Mouse (Mus musculus): ENCODE data around the gene Zcwpw1. TPM values are rescaled to one million over a fixed set of nuclear protein-coding genes. Genes with fewer than 3 reads are reported as not detected.

Gene Zcwpw1
- polyA plus RNA-seq, 1 experiment, result 6.1 TPM

DNA sequence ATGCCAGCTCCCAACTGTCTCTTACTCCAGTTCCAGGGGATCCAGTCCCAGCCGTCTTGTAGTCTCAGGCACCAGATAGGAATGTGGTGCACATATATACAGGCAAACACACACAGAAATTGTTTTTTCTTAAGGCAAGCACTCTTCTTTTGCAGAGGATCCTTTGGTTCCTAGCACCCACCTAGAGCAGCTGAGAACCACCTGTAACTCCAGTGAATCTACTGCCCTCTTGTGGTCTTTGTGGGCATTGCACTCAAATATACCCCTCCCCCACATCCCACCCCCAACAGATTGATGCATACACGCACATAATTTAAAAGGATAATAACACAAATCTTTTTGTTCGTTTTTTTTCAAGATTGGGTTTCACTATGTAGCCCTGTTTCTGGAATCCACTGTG is 21.3 kb upstream of the Zcwpw1 start:
- TF ChIP-seq POLR2A (IDR thresholded peaks at IDR 0.05; ENCODE audit: borderline replicate concordance, low read depth, low read length) (no peak), CTCF (IDR thresholded peaks at IDR 0.05; ENCODE audit: low read depth, low read length) (0 out of 2 replicates have a peak, but pooled peaks have one; percentile 12)

GRCm38 (mm10) chr5:137768475-137768874 is 19.1 kb upstream of the Zcwpw1 start:
- Histone ChIP-seq H3K4me3 (ENCODE audit: insufficient read depth, low read length) (no peak overlapping the region), H3K27ac (ENCODE audit: insufficient read depth, low read depth, low read length) (no peak overlapping the region), H3K4me1 (ENCODE audit: control insufficient read depth, insufficient read depth, low read length) (peaks cover 2% of the 10 kb centered on the region; the same call in 1 of the 2 replicates)
- no peak for TF ChIP-seq POLR2A (IDR thresholded peaks at IDR 0.05; ENCODE audit: borderline replicate concordance, low read depth, low read length)
- no peak for TF ChIP-seq CTCF (IDR thresholded peaks at IDR 0.05; ENCODE audit: low read depth, low read length)

More for the DNA sequence above, 21.3 kb upstream of the Zcwpw1 start:
- no peak overlapping the region for H3K4me3 ChIP-seq (ENCODE audit: insufficient read depth, low read length)
- no peak overlapping the region for H3K27ac ChIP-seq (ENCODE audit: insufficient read depth, low read depth, low read length)
- peaks cover 2% of the 10 kb centered on the region; the same call in 1 of the 2 replicates for H3K4me1 ChIP-seq (ENCODE audit: control insufficient read depth, insufficient read depth, low read length)

- TF ChIP-seq CTCF (IDR thresholded peaks at IDR 0.05; ENCODE audit: low read depth, low read length) (no peak), POLR2A (IDR thresholded peaks at IDR 0.05; ENCODE audit: borderline replicate concordance, low read depth, low read length) (no peak)
- Histone ChIP-seq H3K4me1 (ENCODE audit: control insufficient read depth, insufficient read depth, low read length) (peaks cover 2% of the 10 kb centered on the region; the same call in 1 of the 2 replicates), H3K27ac (ENCODE audit: insufficient read depth, low read depth, low read length) (no peak overlapping the region), H3K4me3 (ENCODE audit: insufficient read depth, low read length) (no peak overlapping the region)
Observed at GRCm38 (mm10) chr5:137770709-137771108, 16.9 kb upstream of the Zcwpw1 start.

DNA sequence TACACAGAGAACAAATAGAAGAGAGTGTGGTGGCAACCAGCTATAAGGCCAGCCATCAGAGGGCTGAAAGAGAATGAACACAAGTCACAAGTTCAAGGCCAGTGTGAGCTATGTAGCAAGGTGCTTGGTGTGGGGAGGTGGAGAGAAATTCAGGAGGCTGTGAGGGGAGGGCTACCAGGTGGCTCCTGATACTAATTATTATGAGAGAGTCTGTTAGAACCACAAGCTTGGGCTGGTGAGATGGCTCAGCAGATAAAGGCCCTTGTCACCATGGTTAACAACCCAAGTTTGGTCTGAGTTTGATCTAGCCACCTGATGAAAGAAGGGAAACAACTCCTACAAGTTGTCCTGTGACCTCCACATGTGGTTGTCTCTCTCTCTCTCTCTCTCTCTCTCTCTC is 14.8 kb upstream of the Zcwpw1 start:
- H3K4me3 ChIP-seq (ENCODE audit: insufficient read depth, low read length), result no peak overlapping the region
- TF ChIP-seq CTCF (IDR thresholded peaks at IDR 0.05; ENCODE audit: low read depth, low read length), result no peak
- no peak for TF ChIP-seq POLR2A (IDR thresholded peaks at IDR 0.05; ENCODE audit: borderline replicate concordance, low read depth, low read length)
- no peak overlapping the region for H3K27ac ChIP-seq (ENCODE audit: insufficient read depth, low read depth, low read length)
- peaks cover 16% of the 10 kb centered on the region for H3K4me1 ChIP-seq (ENCODE audit: control insufficient read depth, insufficient read depth, low read length)

GRCm38 (mm10) chr5:137775587-137776290 is 11.9 kb upstream of the Zcwpw1 start:
- no peak overlapping the region for H3K27ac ChIP-seq (ENCODE audit: insufficient read depth, low read depth, low read length)
- peaks cover 20% of the 10 kb centered on the region for H3K4me1 ChIP-seq (ENCODE audit: control insufficient read depth, insufficient read depth, low read length)
- no peak for TF ChIP-seq CTCF (IDR thresholded peaks at IDR 0.05; ENCODE audit: low read depth, low read length)
- H3K4me3 ChIP-seq (ENCODE audit: insufficient read depth, low read length), result no peak overlapping the region

DNA sequence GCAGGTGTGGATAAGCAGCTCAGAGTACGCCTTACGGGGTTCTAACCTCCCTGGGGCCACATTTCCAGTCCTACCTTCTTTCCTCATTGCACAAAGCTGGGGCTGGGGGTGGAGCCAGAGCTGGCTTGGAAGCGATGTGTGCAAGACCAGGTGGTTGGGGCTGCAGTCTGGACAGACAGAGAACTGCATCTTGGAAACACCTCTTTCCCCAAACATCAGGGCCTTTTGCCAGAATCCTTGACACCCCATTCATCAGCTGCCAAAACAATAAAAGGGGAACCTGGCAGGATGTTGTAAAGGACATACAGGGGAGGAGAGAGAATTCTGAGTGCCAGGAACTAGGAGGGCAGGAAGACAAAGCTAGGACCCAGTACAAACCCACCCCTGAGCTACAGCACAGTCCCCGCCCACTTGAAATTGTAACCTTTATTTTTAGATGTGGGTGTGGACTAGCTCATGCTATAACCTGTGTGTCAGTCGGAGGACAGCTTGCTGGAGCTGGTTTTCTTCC is 11.1 kb upstream of the Zcwpw1 start:
- H3K27ac ChIP-seq (ENCODE audit: insufficient read depth, low read depth, low read length), result no peak overlapping the region
- TF ChIP-seq CTCF (IDR thresholded peaks at IDR 0.05; ENCODE audit: low read depth, low read length), result no peak
- TF ChIP-seq POLR2A (IDR thresholded peaks at IDR 0.05; ENCODE audit: borderline replicate concordance, low read depth, low read length), result no peak
- peaks cover 20% of the 10 kb centered on the region for H3K4me1 ChIP-seq (ENCODE audit: control insufficient read depth, insufficient read depth, low read length)
- H3K4me3 ChIP-seq (ENCODE audit: insufficient read depth, low read length), result no peak overlapping the region

DNA sequence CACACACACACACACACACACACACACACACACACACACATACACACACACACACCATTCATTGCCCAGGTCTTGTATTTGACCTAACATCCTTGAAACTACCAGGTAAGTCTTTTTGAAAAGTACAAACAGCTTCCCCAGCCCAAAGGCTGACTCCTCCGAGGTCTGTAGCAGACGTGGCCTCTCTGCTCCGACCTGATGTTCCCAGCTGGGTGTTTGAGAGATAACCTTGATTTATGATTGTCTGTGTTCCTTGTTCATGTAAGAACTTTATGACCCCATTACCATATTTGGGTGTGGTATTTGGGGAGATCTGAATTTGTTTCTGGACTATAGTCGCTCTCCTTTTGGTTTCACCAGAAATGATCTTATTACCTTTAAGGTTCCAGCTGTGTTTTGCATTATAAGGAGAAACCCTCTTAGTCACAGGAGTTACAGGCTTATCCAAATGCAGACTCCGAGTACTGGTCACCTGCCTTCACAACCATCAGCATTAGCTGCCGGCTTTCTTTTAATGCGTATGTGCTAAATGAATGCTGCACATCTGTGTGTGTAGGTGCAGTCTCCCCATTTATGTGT is 10.2 kb upstream of the Zcwpw1 start:
- Histone ChIP-seq H3K27ac (ENCODE audit: insufficient read depth, low read depth, low read length) (no peak overlapping the region), H3K4me1 (ENCODE audit: control insufficient read depth, insufficient read depth, low read length) (peaks cover 20% of the 10 kb centered on the region), H3K4me3 (ENCODE audit: insufficient read depth, low read length) (no peak overlapping the region)
- TF ChIP-seq CTCF (IDR thresholded peaks at IDR 0.05; ENCODE audit: low read depth, low read length), result no peak
- no peak for TF ChIP-seq POLR2A (IDR thresholded peaks at IDR 0.05; ENCODE audit: borderline replicate concordance, low read depth, low read length)

DNA sequence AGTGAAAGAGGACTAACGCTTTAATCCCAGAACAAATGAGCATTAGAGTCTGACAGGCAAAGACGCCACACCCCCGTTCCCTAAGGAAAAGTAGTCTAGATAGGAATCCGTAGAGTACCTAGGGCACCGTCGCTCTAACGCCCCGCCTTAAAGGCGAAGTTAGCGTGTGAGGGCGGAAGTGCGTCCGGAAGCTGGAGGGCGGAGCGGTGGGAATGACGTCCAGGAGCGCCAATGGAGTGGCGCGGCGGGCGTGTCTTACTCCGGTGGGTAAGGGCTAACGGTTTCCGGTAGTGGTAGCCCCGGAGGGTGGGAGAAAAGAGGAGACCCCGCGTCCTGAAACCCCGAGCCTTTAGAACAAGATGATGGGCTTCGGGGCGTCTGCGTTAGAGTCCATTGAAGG is 9.0 kb upstream of the Zcwpw1 start, which contains the start of gene Ppp1r35:
Gene Ppp1r35 (plus strand): TSS at position 215 of the 400 bp plus-strand sequence.
- H3K4me3 ChIP-seq (ENCODE audit: insufficient read depth, low read length), result peak within 1 kb of the TSS; percentile 91
- peak within 1 kb of the TSS; percentile 43 for H3K27ac ChIP-seq (ENCODE audit: insufficient read depth, low read depth, low read length)
- peaks cover 20% of the 10 kb centered on the region for H3K4me1 ChIP-seq (ENCODE audit: control insufficient read depth, insufficient read depth, low read length)
- TF ChIP-seq POLR2A (IDR thresholded peaks at IDR 0.05; ENCODE audit: borderline replicate concordance, low read depth, low read length) (no peak), CTCF (IDR thresholded peaks at IDR 0.05; ENCODE audit: low read depth, low read length) (no peak)

DNA sequence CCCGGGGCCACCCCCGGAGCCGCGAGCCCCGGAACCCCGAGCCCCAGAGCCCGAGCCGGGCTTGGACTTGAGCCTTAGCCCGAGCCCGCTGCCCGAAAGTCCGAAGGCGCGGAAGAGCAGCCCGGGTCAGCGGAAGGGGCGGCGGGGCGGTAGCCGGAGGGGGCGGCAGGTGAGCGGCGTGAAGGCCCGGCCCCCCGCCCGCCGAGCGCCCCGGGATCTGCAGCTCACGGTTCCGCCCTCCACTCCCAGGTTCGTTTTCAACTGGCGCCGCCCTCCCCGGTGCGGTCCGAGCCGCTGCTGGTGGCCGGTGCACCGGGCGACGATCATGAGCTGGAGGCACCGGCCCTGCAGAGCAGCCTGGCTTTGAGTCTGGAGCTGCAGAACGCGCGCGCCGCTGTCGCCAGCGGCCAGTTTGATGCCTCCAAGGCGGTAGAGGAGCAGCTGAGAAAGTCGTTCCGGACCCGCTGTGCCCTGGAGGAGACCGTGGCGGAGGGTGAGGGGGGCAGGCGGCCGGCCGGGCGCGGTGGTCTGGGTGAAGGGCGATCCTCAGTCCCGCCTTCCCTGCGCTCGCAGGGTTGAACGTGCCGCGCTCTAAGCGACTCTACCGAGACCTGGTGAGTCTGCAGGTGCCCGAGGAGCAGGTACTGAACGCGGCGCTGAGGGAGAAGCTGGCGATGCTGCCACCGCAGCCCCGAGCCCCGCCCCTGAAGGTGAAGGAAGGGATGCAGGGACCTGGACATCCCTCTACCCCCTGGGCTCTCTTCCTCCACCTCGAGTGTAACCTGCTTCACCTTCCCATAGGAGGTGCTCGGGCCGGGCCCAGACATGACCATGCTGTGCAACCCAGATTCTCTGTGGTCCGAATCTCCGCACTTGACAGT is 8.3 kb upstream of the Zcwpw1 start:
- peak overlapping the region; percentile 43 for H3K27ac ChIP-seq (ENCODE audit: insufficient read depth, low read depth, low read length)
- peak overlapping the region; percentile 91 for H3K4me3 ChIP-seq (ENCODE audit: insufficient read depth, low read length)
- TF ChIP-seq POLR2A (IDR thresholded peaks at IDR 0.05; ENCODE audit: borderline replicate concordance, low read depth, low read length), result no peak
- peaks cover 26% of the 10 kb centered on the region for H3K4me1 ChIP-seq (ENCODE audit: control insufficient read depth, insufficient read depth, low read length)
